Mouse (Mus musculus): Measurements from ENCODE around the gene Enam. TPM values are rescaled to one million over a fixed set of nuclear protein-coding genes. Genes with fewer than 3 reads are reported as not detected.
A peak's percentile ranks its signal among the peaks of the same experiment; 100 is the strongest.
"Not testable (repeated sequence)": the region's sequence is repeated elsewhere in the genome, so short reads cannot be mapped to it uniquely, and the experiment has no call there.

Enam gene
- polyA plus RNA-seq, 2 experiments: not detected

DNA sequence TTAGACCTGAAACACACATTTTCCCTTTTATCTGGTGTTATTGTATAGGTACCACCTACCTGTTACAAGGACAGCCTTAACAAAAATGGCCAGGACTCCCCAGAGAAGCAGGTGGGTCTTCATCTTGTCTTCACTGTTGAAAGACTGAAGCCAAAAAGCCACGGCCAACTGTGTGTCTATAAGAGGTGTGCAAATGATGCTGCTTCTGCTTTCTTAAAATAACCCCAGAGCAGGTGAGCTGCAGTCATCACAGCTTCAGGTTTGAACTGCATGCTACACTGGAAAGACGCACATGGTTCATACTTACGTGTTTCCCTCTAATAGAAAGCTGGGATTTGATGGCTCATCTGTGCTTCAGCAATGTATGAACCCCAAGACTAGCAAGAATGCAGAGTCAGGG lies 39.9 kb downstream of the Enam start, which contains the start of gene Jchain:
Gene Jchain (minus strand): TSS at position 235 of the 400 bp plus-strand sequence.
- Histone ChIP-seq H3K9me3 (ENCODE audit: control insufficient read depth, low read length) (no peaks in the 10 kb centered on the region), H3K36me3 (replicated peaks; ENCODE audit: control insufficient read depth, insufficient read depth, low read depth) (no peaks in the 10 kb centered on the region), H3K4me2 (ENCODE audit: low read depth) (no peak within 1 kb of the TSS), H3K4me1 (replicated peaks; ENCODE audit: control insufficient read depth in 2 of 2, insufficient read depth in 2 of 2, low read length in 1 of 2) (no peaks in the 10 kb centered on the region), H3K27me3 (ENCODE audit: control insufficient read depth, insufficient read depth, low read length) (no peaks in the 10 kb centered on the region), H3K4me3 (ENCODE audit: insufficient read depth in 1 of 2, low read depth in 2 of 2, low read length in 2 of 2) (no peak within 1 kb of the TSS), H3K9ac (replicated peaks) (no peak within 1 kb of the TSS), H3K27ac (no peak within 1 kb of the TSS)
- no peak for ATAC-seq (ENCODE audit: insufficient read depth)
- TF ChIP-seq EP300 (IDR thresholded peaks at IDR 0.05; ENCODE audit: low read depth): no peak
- no peak for TF ChIP-seq CTCF (IDR thresholded peaks at IDR 0.05; ENCODE audit: low read depth)
- WGBS (ENCODE audit: insufficient replicate concordance): 57% methylated on average over 3 of the region's 3 CpGs
- no peak for DNase-seq (ENCODE audit: low read depth in 3 of 3, low spot score in 3 of 3)

DNA sequence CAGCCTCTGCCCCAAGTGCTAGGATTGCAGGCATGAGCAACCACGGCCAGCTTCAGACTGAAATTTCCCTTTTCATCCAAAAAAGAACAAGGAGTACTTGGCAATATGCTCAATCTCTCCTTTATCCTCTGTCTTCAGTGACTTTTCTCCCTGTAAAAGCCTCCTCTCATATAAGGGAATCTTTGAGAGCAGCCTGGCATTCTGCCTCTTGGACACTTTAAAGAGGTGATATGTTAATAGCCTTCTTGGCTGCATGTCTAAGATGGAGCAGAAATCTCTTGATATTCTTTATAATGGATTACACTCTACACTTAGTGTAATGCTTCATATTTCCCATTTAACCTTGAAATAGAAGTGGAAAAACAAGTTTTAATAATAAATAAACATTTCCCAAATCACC lies 43.1 kb downstream of the Enam start:
- no peak overlapping the region for H3K9ac ChIP-seq (replicated peaks)
- ATAC-seq (ENCODE audit: insufficient read depth) (no peak), DNase-seq (ENCODE audit: low read depth in 3 of 3, low spot score in 3 of 3) (no peak)
- WGBS (ENCODE audit: insufficient replicate concordance): 31% methylated on average over 1 of the region's 1 CpGs
- H3K36me3 ChIP-seq (replicated peaks; ENCODE audit: control insufficient read depth, insufficient read depth, low read depth): no peaks in the 10 kb centered on the region
- H3K9me3 ChIP-seq (ENCODE audit: control insufficient read depth, low read length): no peaks in the 10 kb centered on the region
- no peaks in the 10 kb centered on the region for H3K27me3 ChIP-seq (ENCODE audit: control insufficient read depth, insufficient read depth, low read length)
- H3K27ac ChIP-seq: no peak overlapping the region
- H3K4me2 ChIP-seq (ENCODE audit: low read depth): no peak overlapping the region
- H3K4me3 ChIP-seq (ENCODE audit: insufficient read depth in 1 of 2, low read depth in 2 of 2, low read length in 2 of 2): no peak overlapping the region
- no peaks in the 10 kb centered on the region for H3K4me1 ChIP-seq (replicated peaks; ENCODE audit: control insufficient read depth in 2 of 2, insufficient read depth in 2 of 2, low read length in 1 of 2)
- TF ChIP-seq CTCF (IDR thresholded peaks at IDR 0.05; ENCODE audit: low read depth) (no peak), EP300 (IDR thresholded peaks at IDR 0.05; ENCODE audit: low read depth) (no peak)

DNA sequence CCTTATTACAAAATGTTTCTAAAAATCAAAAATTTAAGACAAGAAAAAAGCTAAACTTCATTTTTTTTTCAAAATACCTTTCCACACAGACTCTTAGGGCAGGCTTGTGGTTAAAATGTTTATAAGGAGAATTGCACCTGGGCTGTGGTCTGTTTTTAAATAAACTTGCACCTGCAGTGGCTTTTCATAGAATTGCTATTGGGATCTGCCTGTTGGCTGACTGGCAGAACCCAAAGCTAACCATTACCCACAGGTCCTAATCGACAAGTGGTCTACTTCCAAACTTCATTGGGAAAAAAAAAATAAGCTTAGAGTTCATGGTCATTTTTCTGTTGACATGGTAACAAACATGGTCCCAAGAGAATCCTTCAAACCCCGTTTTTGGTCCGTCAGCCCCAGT lies 46.9 kb downstream of the Enam start:
- Histone ChIP-seq H3K9me3 (ENCODE audit: control insufficient read depth, low read length) (no peaks in the 10 kb centered on the region), H3K4me1 (replicated peaks; ENCODE audit: control insufficient read depth in 2 of 2, insufficient read depth in 2 of 2, low read length in 1 of 2) (no peaks in the 10 kb centered on the region), H3K4me3 (ENCODE audit: insufficient read depth in 1 of 2, low read depth in 2 of 2, low read length in 2 of 2) (no peak overlapping the region), H3K9ac (replicated peaks) (no peak overlapping the region), H3K27ac (no peak overlapping the region), H3K27me3 (ENCODE audit: control insufficient read depth, insufficient read depth, low read length) (no peaks in the 10 kb centered on the region), H3K4me2 (ENCODE audit: low read depth) (no peak overlapping the region), H3K36me3 (replicated peaks; ENCODE audit: control insufficient read depth, insufficient read depth, low read depth) (no peaks in the 10 kb centered on the region)
- no peak for ATAC-seq (ENCODE audit: insufficient read depth)
- 62% methylated on average over 3 of the region's 3 CpGs for WGBS (ENCODE audit: insufficient replicate concordance)
- TF ChIP-seq CTCF (IDR thresholded peaks at IDR 0.05; ENCODE audit: low read depth) (no peak), EP300 (IDR thresholded peaks at IDR 0.05; ENCODE audit: low read depth) (no peak)
- DNase-seq (ENCODE audit: low read depth in 3 of 3, low spot score in 3 of 3): no peak

DNA sequence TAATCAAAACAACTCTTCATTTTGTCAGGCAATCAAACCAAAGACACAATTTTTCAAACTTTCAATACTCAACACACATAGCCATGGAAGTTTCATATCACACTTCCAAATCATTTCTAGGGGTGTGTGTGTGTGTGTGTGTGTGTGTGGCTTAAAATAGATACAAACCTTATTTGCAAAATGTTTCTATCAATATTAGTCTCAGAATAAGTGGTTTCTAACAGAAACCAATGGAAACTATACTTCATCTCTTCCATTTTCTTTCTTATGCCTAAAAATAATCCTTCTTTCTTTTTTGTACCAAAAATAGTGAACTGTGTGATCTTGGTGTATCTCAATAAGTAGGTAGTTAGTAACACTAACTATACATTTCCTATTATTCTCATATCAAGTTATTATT lies 53.1 kb downstream of the Enam start:
- H3K4me2 ChIP-seq (ENCODE audit: low read depth): no peak overlapping the region

DNA sequence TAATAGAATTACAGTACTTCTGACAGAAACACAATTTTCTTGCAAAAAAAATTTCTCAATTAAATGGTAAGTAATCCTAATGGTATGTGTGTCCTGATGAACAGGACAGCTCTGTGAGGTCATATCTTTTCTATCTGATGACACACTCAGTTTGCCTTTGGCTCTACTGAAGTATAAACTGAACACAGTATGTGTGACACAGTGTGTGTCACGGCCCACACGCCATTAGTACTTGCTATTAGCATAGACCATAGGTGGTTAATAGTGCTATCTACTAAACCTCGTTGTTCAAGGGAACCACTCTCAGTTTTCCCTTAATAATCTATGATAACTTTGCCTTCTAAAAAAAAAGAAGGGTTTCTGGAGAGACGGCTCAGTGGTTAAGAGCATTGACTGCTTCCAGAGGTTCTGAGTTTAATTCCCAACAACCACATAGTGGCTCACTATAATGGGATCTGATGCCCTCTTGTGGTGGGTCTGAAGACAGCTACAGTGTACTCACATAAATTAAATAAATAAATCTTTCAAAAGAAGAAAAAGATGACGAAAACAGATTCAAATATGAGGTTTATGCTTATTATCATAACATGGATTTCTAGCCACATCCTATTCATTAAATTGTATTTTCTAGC lies 55.0 kb downstream of the Enam start:
- H3K27ac ChIP-seq: no peak overlapping the region
- no peak for DNase-seq (ENCODE audit: low read depth in 3 of 3, low spot score in 3 of 3)
- H3K9me3 ChIP-seq (ENCODE audit: control insufficient read depth, low read length): no peaks in the 10 kb centered on the region
- H3K4me2 ChIP-seq (ENCODE audit: low read depth): no peak overlapping the region
- H3K4me1 ChIP-seq (replicated peaks; ENCODE audit: control insufficient read depth in 2 of 2, insufficient read depth in 2 of 2, low read length in 1 of 2): no peaks in the 10 kb centered on the region
- no peaks in the 10 kb centered on the region for H3K27me3 ChIP-seq (ENCODE audit: control insufficient read depth, insufficient read depth, low read length)
- H3K9ac ChIP-seq (replicated peaks): no peak overlapping the region
- 44% methylated on average over 5 of the region's 5 CpGs for WGBS (ENCODE audit: insufficient replicate concordance)
- no peak overlapping the region for H3K4me3 ChIP-seq (ENCODE audit: insufficient read depth in 1 of 2, low read depth in 2 of 2, low read length in 2 of 2)
- ATAC-seq (ENCODE audit: insufficient read depth): no peak
- TF ChIP-seq CTCF (IDR thresholded peaks at IDR 0.05; ENCODE audit: low read depth): peak; percentile 54; the same call in 1 of the 2 replicates
- no peak for TF ChIP-seq EP300 (IDR thresholded peaks at IDR 0.05; ENCODE audit: low read depth)
- H3K36me3 ChIP-seq (replicated peaks; ENCODE audit: control insufficient read depth, insufficient read depth, low read depth): no peaks in the 10 kb centered on the region

More for the DNA sequence above, 53.1 kb downstream of the Enam start:
- DNase-seq (ENCODE audit: low read depth in 3 of 3, low spot score in 3 of 3) (no peak), ATAC-seq (ENCODE audit: insufficient read depth) (no peak)
- TF ChIP-seq EP300 (IDR thresholded peaks at IDR 0.05; ENCODE audit: low read depth) (no peak), CTCF (IDR thresholded peaks at IDR 0.05; ENCODE audit: low read depth) (no peak)
- Histone ChIP-seq H3K9me3 (ENCODE audit: control insufficient read depth, low read length) (no peaks in the 10 kb centered on the region), H3K36me3 (replicated peaks; ENCODE audit: control insufficient read depth, insufficient read depth, low read depth) (no peaks in the 10 kb centered on the region), H3K27me3 (ENCODE audit: control insufficient read depth, insufficient read depth, low read length) (no peaks in the 10 kb centered on the region), H3K4me1 (replicated peaks; ENCODE audit: control insufficient read depth in 2 of 2, insufficient read depth in 2 of 2, low read length in 1 of 2) (no peaks in the 10 kb centered on the region), H3K4me3 (ENCODE audit: insufficient read depth in 1 of 2, low read depth in 2 of 2, low read length in 2 of 2) (no peak overlapping the region), H3K27ac (no peak overlapping the region), H3K9ac (replicated peaks) (no peak overlapping the region)

DNA sequence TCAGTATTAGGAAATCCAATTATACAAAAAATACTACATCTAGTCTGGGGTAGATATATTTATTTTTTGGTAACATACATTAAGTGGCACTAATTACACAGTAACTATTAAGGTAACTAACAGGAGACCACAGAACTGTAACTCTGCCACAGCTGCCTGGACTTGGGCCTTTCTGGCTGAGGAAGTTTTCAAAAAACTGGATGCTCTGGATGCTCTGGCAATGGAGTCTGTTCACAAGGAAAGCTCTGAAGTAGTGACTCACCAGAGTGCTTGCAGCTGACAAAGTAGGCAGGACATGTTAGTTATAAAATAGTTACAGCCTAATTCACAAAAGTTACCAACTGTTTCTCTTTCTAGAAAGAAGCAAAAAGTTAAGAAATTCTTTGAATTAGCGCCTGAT lies 56.6 kb downstream of the Enam start:
- not testable (repeated sequence) for H3K27me3 ChIP-seq (ENCODE audit: control insufficient read depth, insufficient read depth, low read length); H3K9ac ChIP-seq (replicated peaks); H3K4me3 ChIP-seq (ENCODE audit: insufficient read depth in 1 of 2, low read depth in 2 of 2, low read length in 2 of 2); H3K4me1 ChIP-seq (replicated peaks; ENCODE audit: control insufficient read depth in 2 of 2, insufficient read depth in 2 of 2, low read length in 1 of 2); H3K27ac ChIP-seq; H3K4me2 ChIP-seq (ENCODE audit: low read depth); H3K36me3 ChIP-seq (replicated peaks; ENCODE audit: control insufficient read depth, insufficient read depth, low read depth); ATAC-seq (ENCODE audit: insufficient read depth); DNase-seq (ENCODE audit: low read depth in 3 of 3, low spot score in 3 of 3); H3K9me3 ChIP-seq (ENCODE audit: control insufficient read depth, low read length)
- 59% methylated on average over 1 of the region's 1 CpGs for WGBS (ENCODE audit: insufficient replicate concordance)

Measured in liver, embryonic 14.5 days (tissue).